Mouse (Mus musculus) bone marrow macrophage, adult 2 months (primary cell): Measurements from ENCODE around the gene Tspan4.

Experiments used
- CTCF ChIP-seq: IDR thresholded peaks from 2 replicates; pipeline ENCODE4 v1.5.1; 2012; ENCODE audit warnings: low read depth, mild to moderate bottlenecking, low read length, moderate library complexity
- POLR2A ChIP-seq: IDR thresholded peaks from 2 replicates; pipeline ENCODE4 v1.6.1; 2012; ENCODE audit warnings: mild to moderate bottlenecking, low read depth, low read length, borderline replicate concordance

- TF ChIP-seq CTCF (no peak), POLR2A (no peak)
These were observed 64.0 kb downstream of the Tspan4 start for GRCm38 (mm10) chr7:141538852-141539555.
